Mouse (Mus musculus): ENCODE data around the gene Gtf3c4.

The Gtf3c4 gene

DNA sequence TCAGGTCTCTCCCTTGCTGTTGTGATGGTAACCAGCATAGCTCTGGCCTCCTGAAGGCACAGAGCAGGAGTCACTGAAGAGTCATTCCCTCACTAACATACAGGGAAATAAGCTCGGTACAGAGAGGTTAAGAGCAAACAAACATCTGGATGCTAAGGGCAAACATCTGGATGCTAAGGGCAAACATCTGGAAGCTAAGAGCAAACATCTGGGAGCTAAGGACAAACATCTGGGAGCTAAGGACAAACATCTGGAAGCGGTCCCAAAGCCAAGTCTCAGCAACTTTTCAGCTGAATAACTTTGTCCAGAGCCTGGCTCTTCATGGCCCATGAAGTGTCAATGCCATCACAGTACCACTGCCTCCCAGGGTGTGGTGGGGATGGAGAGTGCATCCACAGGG lies 40.6 kb downstream of the Gtf3c4 start:
- no peak for DNase-seq (ENCODE audit: low spot score)

DNA sequence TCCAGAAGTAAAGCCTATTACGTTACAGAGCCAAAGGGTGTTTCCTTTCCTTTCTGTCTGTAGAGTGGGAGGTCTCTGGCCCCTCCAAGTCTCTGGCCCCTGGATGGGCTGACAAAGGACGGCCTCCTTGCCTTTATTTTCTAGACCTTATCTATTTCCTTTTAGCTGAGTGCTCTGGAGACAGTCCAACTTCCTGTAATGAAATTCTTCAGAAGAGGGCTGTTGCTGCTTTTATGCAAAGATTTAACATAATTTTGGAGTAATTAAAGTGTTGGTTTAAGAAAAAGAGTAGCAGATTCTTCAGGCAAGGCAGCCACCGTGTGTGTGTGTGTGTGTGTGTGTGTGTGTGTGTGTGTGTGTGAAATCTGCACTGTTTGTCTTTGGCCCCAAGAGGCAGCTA lies 41.8 kb downstream of the Gtf3c4 start:
- no peak for DNase-seq (ENCODE audit: low spot score)

DNA sequence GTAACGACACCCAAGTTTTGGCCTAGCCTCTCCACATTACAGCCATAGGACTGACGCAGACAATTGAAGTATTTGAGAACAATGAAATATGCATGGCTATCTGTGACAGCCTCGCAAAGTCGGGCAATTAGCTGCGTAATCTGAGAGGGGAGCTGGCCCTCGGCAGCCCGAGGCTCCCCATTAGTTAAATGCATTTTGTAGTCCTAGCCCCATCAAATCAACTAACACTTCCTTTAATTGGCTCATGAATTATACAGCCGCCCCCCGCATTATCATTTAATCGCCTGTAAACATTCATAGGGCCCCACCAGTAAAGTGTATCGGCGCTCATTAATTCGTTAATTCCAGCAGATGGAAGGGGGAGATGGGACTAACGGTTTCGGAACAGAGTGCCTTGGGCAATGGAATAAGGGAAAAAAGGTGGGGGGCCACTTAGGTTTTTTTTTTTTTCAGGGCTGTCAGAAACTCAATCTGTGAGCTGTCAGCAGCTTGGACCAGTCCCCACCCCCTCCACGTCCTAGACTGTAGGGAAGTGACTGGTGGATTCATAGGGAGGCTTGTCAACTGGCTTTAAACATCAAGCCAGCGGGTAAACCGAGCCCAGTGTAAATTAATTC lies 42.6 kb downstream of the Gtf3c4 start:
- no peak for DNase-seq (ENCODE audit: low spot score)

DNA sequence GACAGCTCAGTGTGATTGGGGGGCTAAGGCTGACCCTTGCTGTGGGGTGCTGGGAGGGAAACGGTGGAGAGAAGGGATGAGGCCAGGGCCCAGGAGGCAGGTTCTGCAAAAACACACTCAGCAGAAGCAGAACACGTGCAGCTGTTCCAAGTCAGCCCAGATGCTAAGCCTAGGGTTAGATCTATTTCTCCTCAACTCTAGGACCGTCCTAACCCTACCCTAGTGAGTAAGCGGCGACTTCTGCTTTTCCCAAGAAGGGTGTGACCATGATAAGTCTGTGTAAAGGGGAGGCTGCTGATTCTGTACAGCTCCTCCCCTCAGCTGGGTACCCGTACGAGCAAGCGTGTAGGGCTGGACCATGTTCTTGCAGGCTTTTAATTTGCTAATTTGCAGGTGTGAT lies 43.9 kb downstream of the Gtf3c4 start:
- no peak for DNase-seq (ENCODE audit: low spot score)

DNA sequence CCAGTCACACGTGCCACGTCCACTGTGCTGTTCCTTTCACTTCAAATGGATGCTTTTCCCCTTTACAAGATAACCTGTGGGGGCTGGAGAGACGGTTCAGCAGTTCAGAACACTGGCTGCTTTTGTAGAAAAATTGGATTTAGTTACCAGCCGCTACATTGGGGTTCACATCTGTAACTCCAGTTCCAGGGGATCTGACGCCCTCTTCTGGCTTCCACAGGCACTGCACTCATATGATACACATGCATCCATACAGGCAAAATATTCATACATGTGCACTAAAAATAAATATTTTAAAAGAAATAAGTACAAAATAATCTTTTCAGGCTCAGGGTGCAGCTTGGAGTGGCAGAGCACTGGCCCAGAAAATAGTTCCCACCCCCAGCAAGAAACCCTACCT lies 45.5 kb downstream of the Gtf3c4 start:
- no peak for DNase-seq (ENCODE audit: low spot score)

DNA sequence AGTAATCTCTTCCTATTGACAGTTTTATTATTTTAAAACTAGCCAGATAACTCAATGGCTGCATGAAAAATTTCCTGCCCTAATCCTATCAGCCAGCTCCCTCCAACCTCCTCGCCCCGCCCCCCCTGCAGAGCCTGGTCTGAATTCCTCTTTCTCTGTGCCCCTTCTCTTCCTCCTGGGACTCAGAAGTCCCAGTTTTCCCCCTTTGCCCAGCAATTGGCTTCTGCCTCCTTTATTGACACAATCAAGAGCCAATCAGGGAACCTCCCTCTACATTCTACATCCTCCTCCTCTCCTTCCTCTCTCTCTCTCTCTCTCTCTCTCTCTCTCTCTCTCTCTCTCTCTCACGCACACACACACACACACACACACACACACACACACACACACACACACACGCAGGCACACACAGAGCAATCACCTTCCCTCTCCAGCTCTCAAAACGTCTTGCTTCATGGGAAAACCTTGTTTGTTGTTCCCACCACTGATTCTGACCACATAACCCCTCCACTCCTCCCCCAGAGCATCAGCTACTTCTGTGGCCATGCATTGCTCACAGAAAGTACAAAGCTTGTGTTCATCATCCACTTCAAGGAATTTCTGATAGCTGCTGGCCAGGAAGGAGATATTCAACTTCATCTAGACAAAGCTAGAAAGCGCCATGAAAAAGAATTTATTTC lies 47.1 kb downstream of the Gtf3c4 start:
- peak; percentile 13 for DNase-seq (ENCODE audit: low spot score)

DNA sequence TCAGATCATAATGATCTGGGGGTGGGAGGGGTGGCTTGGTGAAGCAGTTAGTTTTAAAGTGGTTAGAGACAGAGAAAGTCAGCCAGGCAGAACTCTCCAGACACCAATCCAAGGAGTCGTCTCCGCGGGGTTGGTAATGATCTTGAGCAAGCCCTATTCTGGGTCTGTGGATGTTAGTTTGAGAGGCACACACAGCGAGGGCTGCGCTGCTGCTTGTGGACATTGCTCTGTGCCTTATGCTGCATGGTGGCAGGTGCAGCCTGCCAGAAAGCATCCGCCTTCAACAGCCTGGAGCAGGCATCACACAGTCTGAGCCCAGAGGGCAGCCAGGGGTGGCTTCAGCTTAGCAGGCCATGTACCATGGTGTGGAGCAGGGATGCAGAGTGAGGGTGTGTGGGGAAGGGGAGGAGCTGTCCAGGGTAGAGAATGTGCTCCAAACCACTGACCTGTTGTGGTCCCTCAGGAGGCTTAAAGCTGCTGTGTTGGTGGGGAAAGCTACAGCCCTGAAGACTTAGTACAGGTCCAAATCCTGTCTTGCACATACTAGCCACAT lies 53.0 kb downstream of the Gtf3c4 start:
- DNase-seq (ENCODE audit: low spot score), result no peak

DNA sequence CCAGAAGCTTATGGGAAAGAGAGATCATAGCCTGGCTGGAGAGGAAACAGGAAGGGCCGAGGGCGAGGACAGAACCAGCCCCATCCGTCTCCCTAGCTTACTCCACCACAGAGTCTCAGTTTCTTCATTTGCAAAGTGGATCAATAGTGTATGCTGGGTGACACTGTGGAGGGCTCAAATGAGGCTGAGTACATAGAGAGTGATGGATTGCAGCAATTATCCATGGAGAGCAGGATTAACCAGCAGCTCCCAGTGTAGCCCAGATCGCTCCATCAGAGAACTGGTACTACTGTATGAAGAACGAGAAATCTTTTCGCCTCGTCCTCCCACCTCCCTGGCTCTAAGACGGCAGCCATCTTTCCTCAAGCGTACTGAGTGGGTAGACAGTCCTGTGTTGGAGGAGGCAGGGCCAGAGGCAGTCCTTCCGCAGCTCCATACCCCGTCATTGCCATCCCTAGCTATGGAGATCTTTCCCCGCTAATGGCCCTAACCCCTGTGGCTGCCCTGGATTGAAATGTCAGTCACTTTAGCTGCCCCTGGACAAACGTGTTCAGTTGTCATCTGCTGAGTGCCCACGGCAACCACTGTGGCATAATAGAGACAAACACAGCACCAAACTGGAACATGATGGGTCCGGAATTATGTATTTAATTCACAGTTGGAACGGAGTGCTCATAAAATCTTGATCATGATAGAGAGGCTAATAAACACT lies 53.6 kb downstream of the Gtf3c4 start:
- DNase-seq (ENCODE audit: low spot score), result no peak

DNA sequence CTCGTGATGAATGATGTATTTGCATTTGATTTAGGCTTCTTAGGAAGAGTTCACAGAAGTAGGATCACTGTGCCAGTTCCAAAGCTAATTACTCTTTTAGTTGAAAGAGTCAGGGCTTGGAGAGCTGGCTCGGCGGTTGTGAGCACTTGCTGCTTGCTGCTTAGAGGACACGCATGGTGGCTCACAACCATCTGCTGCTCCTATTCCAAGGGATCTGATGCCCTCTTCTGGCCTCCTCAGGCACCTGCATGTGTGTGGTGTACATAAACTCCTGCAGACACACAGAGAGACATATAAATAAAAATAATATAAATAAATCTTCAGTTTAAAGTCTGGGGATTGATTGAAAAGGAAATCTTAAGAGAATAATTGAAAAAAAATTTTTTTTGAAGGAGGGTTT lies 58.9 kb downstream of the Gtf3c4 start:
- DNase-seq (ENCODE audit: low spot score), result no peak

DNA sequence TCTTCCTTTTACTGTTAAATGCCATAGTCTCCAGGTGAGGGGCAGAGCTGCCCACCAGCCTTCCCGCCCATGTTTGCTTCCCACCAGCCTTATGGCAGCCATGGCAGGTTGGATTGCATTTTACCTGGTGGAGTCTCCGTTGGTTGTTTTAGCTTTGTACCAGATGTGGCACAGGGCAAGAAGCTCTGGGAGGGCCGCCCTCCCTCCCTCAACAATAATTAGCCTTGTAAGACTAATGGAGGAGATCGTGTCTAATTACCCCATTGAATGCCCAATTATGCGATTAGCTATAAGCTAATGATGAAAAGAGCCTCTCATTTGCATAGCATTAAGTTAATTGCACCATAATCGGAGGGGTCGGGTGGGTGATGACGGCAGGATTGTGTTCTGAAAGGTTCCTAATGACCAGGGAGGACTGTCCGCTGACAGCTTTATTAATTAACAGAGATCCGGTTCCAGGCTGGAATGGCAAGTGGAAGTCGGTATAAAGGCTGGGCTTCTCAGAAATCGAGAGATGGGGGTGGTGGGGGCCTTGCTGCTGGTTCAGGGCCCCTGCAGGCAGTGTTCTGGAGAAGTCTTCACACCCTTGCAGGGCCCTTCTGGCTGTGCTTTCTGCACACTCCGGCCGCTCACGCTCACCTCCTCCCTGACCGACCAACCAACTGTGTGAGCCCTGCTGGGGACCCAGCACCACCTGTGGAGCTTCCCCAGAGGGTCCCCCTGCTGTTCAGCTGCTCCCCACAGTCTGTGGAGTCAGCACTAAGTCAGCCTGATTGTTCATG lies 60.0 kb downstream of the Gtf3c4 start:
- DNase-seq (ENCODE audit: low spot score), result no peak

DNA sequence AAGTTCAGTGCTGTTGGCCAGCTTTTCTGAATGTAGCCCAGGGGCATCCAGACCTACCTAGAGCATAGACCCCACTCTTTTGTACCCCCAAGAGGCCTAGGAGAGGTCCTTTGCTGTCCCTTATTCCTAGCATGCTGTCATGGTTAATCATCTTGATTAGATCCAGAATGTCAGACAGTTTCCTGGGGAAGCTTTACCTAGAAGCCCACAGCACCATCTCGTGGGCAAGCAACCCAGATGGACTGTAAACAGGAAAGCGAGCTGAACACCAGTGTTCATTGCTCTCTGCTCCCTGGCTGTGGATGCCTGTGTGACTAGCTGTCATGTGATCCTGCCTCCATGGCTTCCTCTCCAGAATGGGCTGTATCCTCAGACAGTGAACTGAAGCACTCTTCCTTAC lies 63.4 kb downstream of the Gtf3c4 start:
- DNase-seq (ENCODE audit: low spot score), result no peak

DNA sequence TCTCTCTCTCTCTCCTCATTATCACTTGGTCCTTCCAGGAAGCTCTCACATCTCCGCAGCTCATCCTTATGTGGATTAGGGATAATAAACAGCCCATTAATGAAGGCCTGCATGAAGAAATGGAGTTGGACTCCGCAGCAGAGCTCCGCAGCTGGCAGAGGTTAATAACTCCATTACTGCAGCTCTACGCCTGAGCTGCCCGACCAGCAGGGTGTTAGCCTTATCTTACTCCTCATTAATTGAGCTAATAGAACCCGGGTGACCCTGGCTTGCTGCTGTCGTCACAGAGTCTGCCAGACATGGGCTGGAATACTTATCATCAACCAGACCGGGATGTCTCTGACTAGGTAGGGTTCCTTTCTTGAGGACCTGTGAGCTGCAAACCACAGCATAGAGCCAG lies 66.1 kb downstream of the Gtf3c4 start:
- DNase-seq (ENCODE audit: low spot score), result no peak

Data from ovary, postnatal 36 days (tissue).